Mouse (Mus musculus): ENCODE data around the gene Nfkb1. TPM values are rescaled to one million over a fixed set of nuclear protein-coding genes. Genes with fewer than 3 reads are reported as not detected.

The Nfkb1 gene
- 15.6 TPM for polyA plus RNA-seq (2014; fragmentation: Illumina TruSeq; extraction: RNeasy Lipid Tissue Mini Kit (QIAGEN cat#74804); ENCODE audit: low replicate concordance)

GRCm38 (mm10) chr3:135691191-135692131 is at the start of gene Nfkb1:
Nfkb1 (minus strand) TSS chr3:135691547.

Other genes with a start within 250 kb of the Nfkb1 start
- gene Manba, start 205.9 kb downstream of the Nfkb1 start, polyA plus RNA-seq (2014; fragmentation: Illumina TruSeq; extraction: RNeasy Lipid Tissue Mini Kit (QIAGEN cat#74804); ENCODE audit: low replicate concordance): 9.9 TPM
- 12.3 TPM for gene Slc39a8, start 133.7 kb upstream of the Nfkb1 start, polyA plus RNA-seq (2014; fragmentation: Illumina TruSeq; extraction: RNeasy Lipid Tissue Mini Kit (QIAGEN cat#74804); ENCODE audit: low replicate concordance)